ENCODE assay signal across 22 mouse cellular contexts in the genomic region with DNA sequence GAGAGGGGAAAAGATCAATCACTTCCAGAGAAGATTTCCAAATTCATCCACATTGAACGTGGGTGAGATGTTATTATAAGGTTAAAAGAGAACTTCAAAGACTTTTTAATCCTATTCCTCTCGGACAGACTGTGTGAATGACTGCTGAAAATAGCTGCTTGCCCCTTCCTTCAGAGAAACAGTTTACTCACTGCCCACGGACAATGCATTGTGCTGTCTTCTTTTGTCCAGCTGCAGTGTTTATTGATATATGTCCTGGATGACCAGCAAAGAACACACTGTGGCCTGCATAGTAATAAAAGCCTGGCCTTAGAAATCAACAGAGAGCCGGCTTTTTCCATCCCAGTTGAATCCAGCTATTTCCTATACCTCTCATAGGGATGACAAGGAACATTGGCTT.
DNase-seq lines count a peak whose midpoint lies in the region; ATAC-seq lines count a peak whose summit lies in the region.
"Had no signal": no experiment of that assay in that cellular context is flagged by ENCODE, and none has a peak within 500 bp of the region (broad histone marks: within the 10 kb centered on the region; RNA-seq: fewer than 3 reads in every experiment).

No protein-coding gene starts in this region.

- H3K27me3 ChIP-seq in lung, embryonic 16.5 days (ENCODE audit: control insufficient read depth, insufficient read depth, low read depth, low read length): no peaks in the 10 kb centered on the region
- H3K27me3 ChIP-seq in midbrain, embryonic 12.5 days: no peaks in the 10 kb centered on the region
- no peaks in the 10 kb centered on the region for H3K27me3 ChIP-seq in neural tube, embryonic 13.5 days
- H3K27me3 ChIP-seq: forebrain, embryonic 13.5 days; heart, embryonic 13.5 days had no signal

- no peak for DNase-seq in lung, postnatal 36 days
- peak; percentile 18 for DNase-seq in embryo, embryonic 11 days
- DNase-seq in adrenal gland, postnatal 36 days: no peak
- DNase-seq in layer of hippocampus, postnatal 14 days (ENCODE audit: low spot score in 2 of 2): no peak
- DNase-seq: adrenal gland, adult 8-10 months; cerebellum, adult 11-12 months; cerebellum, postnatal 25 days; gastrocnemius, postnatal 14 days; heart, adult 18-20 months; kidney, adult 18-20 months; kidney, postnatal 25 days; left cerebral cortex, postnatal 4 days; liver; retina, postnatal 1 day; right cerebral cortex, postnatal 4 days had no signal

- no peaks in the 10 kb centered on the region for H3K9me3 ChIP-seq in lung, embryonic 16.5 days (ENCODE audit: control insufficient read depth, low read length)
- no peaks in the 10 kb centered on the region for H3K9me3 ChIP-seq in midbrain, embryonic 12.5 days
- no peaks in the 10 kb centered on the region for H3K9me3 ChIP-seq in neural tube, embryonic 13.5 days
- H3K9me3 ChIP-seq: forebrain, embryonic 13.5 days; heart, embryonic 13.5 days had no signal

- H3K4me1 ChIP-seq in lung, embryonic 16.5 days (replicated peaks; ENCODE audit: control insufficient read depth, insufficient read depth, low read length): 0 out of 2 replicates have a peak, but pooled peaks cover 2% of the 10 kb centered on the region
- H3K4me1 ChIP-seq in midbrain, embryonic 12.5 days: peaks cover 4% of the 10 kb centered on the region
- peaks cover 5% of the 10 kb centered on the region; the same call in 1 of the 2 replicates for H3K4me1 ChIP-seq in neural tube, embryonic 13.5 days (replicated peaks)
- H3K4me1 ChIP-seq: forebrain, embryonic 13.5 days; heart, embryonic 13.5 days had no signal

- no peaks in the 10 kb centered on the region for H3K36me3 ChIP-seq in lung, embryonic 16.5 days (ENCODE audit: control insufficient read depth, insufficient read depth, low read length)
- no peaks in the 10 kb centered on the region for H3K36me3 ChIP-seq in midbrain, embryonic 12.5 days
- no peaks in the 10 kb centered on the region for H3K36me3 ChIP-seq in neural tube, embryonic 13.5 days
- H3K36me3 ChIP-seq: heart, embryonic 13.5 days had no signal

- no peak overlapping the region for H3K4me3 ChIP-seq in lung, embryonic 16.5 days (ENCODE audit: low read length)
- no peak overlapping the region for H3K4me3 ChIP-seq in midbrain, embryonic 12.5 days
- H3K4me3 ChIP-seq in neural tube, embryonic 13.5 days: no peak overlapping the region
- H3K4me3 ChIP-seq: forebrain, embryonic 13.5 days; heart, embryonic 13.5 days; left cerebral cortex, adult 2 months had no signal

- 16% methylated on average over 4 of the region's 4 CpGs for WGBS in lung, embryonic 16.5 days
- WGBS in midbrain, embryonic 12.5 days: 3% methylated on average over 4 of the region's 4 CpGs
- 3% methylated on average over 4 of the region's 4 CpGs for WGBS in neural tube, embryonic 13.5 days

- peak; percentile 43 for ATAC-seq in lung, embryonic 16.5 days (ENCODE audit: low read depth)
- ATAC-seq in midbrain, embryonic 12.5 days (ENCODE audit: low FRiP score, low read depth): peak; percentile 52
- 0 out of 2 replicates have a peak, but pooled peaks have one; percentile 27 for ATAC-seq in neural tube, embryonic 13.5 days (ENCODE audit: low read depth)
- ATAC-seq: forebrain, embryonic 13.5 days had no signal

- no peak overlapping the region for H3K9ac ChIP-seq in lung, embryonic 16.5 days (ENCODE audit: low read length)
- H3K9ac ChIP-seq in midbrain, embryonic 12.5 days (replicated peaks): no peak overlapping the region
- H3K9ac ChIP-seq in neural tube, embryonic 13.5 days: no peak overlapping the region
- H3K9ac ChIP-seq: forebrain, embryonic 13.5 days; heart, embryonic 13.5 days had no signal

- no peak overlapping the region for H3K4me2 ChIP-seq in lung, embryonic 16.5 days (ENCODE audit: low read depth, low read length)
- H3K4me2 ChIP-seq in midbrain, embryonic 12.5 days (replicated peaks): no peak overlapping the region
- no peak overlapping the region for H3K4me2 ChIP-seq in neural tube, embryonic 13.5 days
- H3K4me2 ChIP-seq: forebrain, embryonic 13.5 days; heart, embryonic 13.5 days had no signal

- no peak overlapping the region; the same call in 1 of the 2 replicates for H3K27ac ChIP-seq in lung, embryonic 16.5 days (ENCODE audit: low read length)
- no peak overlapping the region for H3K27ac ChIP-seq in midbrain, embryonic 12.5 days (replicated peaks)
- no peak overlapping the region for H3K27ac ChIP-seq in neural tube, embryonic 13.5 days (replicated peaks)
- H3K27ac ChIP-seq: forebrain, embryonic 13.5 days; heart, embryonic 13.5 days; left cerebral cortex, adult 2 months; macrophage had no signal
